Mouse (Mus musculus) heart, embryonic 15.5 days (tissue): ENCODE measurements around the gene Canx. TPM values are rescaled to one million over a fixed set of nuclear protein-coding genes. Genes with fewer than 3 reads are reported as not detected.
"Not testable (repeated sequence)": the region's sequence is repeated elsewhere in the genome, so short reads cannot be mapped to it uniquely, and the experiment has no call there.

ENCODE experiments used
- ATAC-seq: fragments of 200-750 bp; cut with Nextera tagmentation; replicated peaks from 2 replicates; pipeline ENCODE4 v1.8.0; 2017; ENCODE audit warnings: low read depth, moderate TSS enrichment; ENCODE audit not compliant: insufficient number of reproducible peaks, insufficient read depth, low FRiP score
- H3K27ac ChIP-seq: fragments of 300-500 bp; sonication (generic); 2 replicates; pipeline ENCODE4 v1.5.1; 2015; ENCODE audit warnings: mild to moderate bottlenecking, inconsistent platforms
- H3K27me3 ChIP-seq: fragments of 300-500 bp; sonication (generic); 2 replicates; pipeline ENCODE4 v1.6.1; 2015; ENCODE audit warnings: inconsistent platforms
- H3K36me3 ChIP-seq: fragments of 300-500 bp; sonication (generic); 2 replicates; pipeline ENCODE4 v1.6.1; 2015; ENCODE audit warnings: mild to moderate bottlenecking, inconsistent platforms
- H3K4me1 ChIP-seq: fragments of 300-500 bp; sonication (generic); replicated peaks from 2 replicates; pipeline ENCODE4 v1.6.1; 2015; ENCODE audit warnings: inconsistent platforms
- H3K4me2 ChIP-seq: fragments of 300-500 bp; sonication (generic); 2 replicates; pipeline ENCODE4 v1.6.1; 2015; ENCODE audit warnings: inconsistent platforms, mild to moderate bottlenecking, moderate library complexity
- H3K4me3 ChIP-seq: fragments of 300-500 bp; sonication (generic); 2 replicates; pipeline ENCODE4 v1.5.1; 2015; ENCODE audit warnings: mild to moderate bottlenecking, inconsistent platforms
- H3K9ac ChIP-seq: fragments of 300-500 bp; sonication (generic); 2 replicates; pipeline ENCODE4 v1.6.1; 2015; ENCODE audit warnings: mild to moderate bottlenecking, inconsistent platforms
- H3K9me3 ChIP-seq: fragments of 300-500 bp; sonication (generic); replicated peaks from 2 replicates; pipeline ENCODE4 v1.6.1; 2016; ENCODE audit warnings: inconsistent platforms
- WGBS: fragments of 180-500 bp; shearing (Covaris S2); methylation state at CpG from one replicate; pipeline ENCODE4 v1.1.7; 2015; ENCODE audit warnings: mixed read lengths; 5-methylcytosine and 5-hydroxymethylcytosine counted together
- polyA plus RNA-seq: library from polyadenylated mRNA; unstranded; fragments of >200 nt; fragmentation: Nextera tagmentation; extraction: Ambion mirVana; gene quantifications from 2 replicates; pipeline ENCODE4 v1.2.1, GENCODE M21; 2015

The Canx gene
- polyA plus RNA-seq, 1 experiment from 2014 or later = 247 TPM

GRCm38 (mm10) chr11:50361282-50361681 is 35.8 kb upstream of the Canx start:
- WGBS = 81% methylated on average over 1 of the region's 1 CpGs
- H3K36me3 ChIP-seq, H3K27ac ChIP-seq, H3K4me1 ChIP-seq, H3K9ac ChIP-seq, H3K9me3 ChIP-seq, ATAC-seq, H3K4me2 ChIP-seq, H3K4me3 ChIP-seq: not testable (repeated sequence)
- H3K27me3 ChIP-seq = peaks cover 17% of the 10 kb centered on the region

DNA sequence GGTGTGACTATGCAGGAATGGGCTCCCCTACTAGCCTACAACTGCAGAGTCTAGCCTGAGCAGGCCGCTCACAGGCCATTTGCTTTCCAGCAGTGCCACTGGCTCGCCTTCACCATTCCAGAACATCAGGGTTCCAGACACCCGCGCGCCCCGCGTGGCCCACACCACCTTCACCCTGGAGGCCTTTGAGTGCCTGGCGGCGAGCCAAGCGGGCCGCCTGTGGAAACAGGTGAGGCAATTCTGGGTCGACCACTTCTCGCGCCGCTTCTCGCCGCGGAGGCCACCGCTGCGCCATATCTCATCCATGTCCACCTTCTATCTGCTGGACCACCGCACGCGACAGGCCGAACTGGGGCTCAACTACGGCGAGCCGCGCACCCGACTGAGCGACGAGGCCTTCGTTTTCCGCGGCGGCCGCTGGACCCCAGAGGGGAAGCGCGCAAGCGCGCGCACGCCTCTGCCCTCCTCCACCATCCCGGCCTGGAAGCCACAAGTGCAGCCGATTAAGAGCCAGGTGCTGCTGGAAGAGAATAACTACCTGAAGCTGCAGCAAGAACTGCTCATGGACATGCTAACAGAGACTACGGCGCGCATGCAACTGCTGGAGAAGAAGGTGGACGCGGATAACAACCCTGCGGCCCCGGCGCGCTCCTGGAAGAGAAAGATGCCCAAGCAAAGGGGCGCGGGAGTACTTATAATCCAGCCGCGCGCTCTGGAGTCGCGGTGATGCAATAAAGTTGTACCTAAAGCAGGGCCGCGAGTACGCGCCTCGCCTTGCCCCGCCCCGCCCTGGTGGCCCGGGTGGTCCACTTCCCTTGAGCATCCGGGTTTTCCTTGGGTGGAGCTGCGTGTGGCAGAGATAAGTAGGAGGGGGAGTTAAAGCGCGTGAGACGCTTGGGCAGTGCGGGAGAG is 33.7 kb upstream of the Canx start:
- H3K36me3 ChIP-seq = no peaks in the 10 kb centered on the region
- peaks cover 17% of the 10 kb centered on the region for H3K27me3 ChIP-seq
- peak overlapping the region; percentile 60 for H3K9ac ChIP-seq
- no peaks in the 10 kb centered on the region for H3K9me3 ChIP-seq
- 2% methylated on average over 74 of the region's 74 CpGs for WGBS
- ATAC-seq = peak; percentile 61; the same call in 1 of the 2 replicates
- H3K4me1 ChIP-seq = peaks cover 6% of the 10 kb centered on the region; the same call in 1 of the 2 replicates
- H3K4me2 ChIP-seq = peak overlapping the region; percentile 88
- peak overlapping the region; percentile 61 for H3K4me3 ChIP-seq
- H3K27ac ChIP-seq = no peak overlapping the region

GRCm38 (mm10) chr11:50355395-50355794 is 29.9 kb upstream of the Canx start:
- no peak overlapping the region for H3K27ac ChIP-seq
- H3K4me2 ChIP-seq = no peak overlapping the region
- H3K4me1 ChIP-seq = peaks cover 6% of the 10 kb centered on the region; the same call in 1 of the 2 replicates
- no peaks in the 10 kb centered on the region for H3K36me3 ChIP-seq
- peaks cover 14% of the 10 kb centered on the region for H3K27me3 ChIP-seq
- no peak for ATAC-seq
- no peak overlapping the region for H3K4me3 ChIP-seq
- no peaks in the 10 kb centered on the region for H3K9me3 ChIP-seq
- WGBS = 50% methylated on average over 1 of the region's 1 CpGs
- H3K9ac ChIP-seq = no peak overlapping the region

- Histone ChIP-seq H3K4me2 (no peak overlapping the region), H3K9ac (no peak overlapping the region), H3K9me3 (no peaks in the 10 kb centered on the region), H3K36me3 (no peaks in the 10 kb centered on the region), H3K4me1 (peaks cover 6% of the 10 kb centered on the region; the same call in 1 of the 2 replicates), H3K27me3 (peaks cover 12% of the 10 kb centered on the region; the same call in 1 of the 2 replicates), H3K27ac (no peak overlapping the region), H3K4me3 (no peak overlapping the region)
- no peak for ATAC-seq
- WGBS = 75% methylated on average over 3 of the region's 3 CpGs
These were observed 29.4 kb upstream of the Canx start for GRCm38 (mm10) chr11:50354851-50355250.

- Histone ChIP-seq H3K27me3 (peaks cover 12% of the 10 kb centered on the region; the same call in 1 of the 2 replicates), H3K9ac (no peak within 1 kb of the TSS), H3K27ac (no peak within 1 kb of the TSS), H3K4me3 (no peak within 1 kb of the TSS), H3K9me3 (no peaks in the 10 kb centered on the region), H3K4me2 (no peak within 1 kb of the TSS), H3K36me3 (no peaks in the 10 kb centered on the region), H3K4me1 (peaks cover 3% of the 10 kb centered on the region; the same call in 1 of the 2 replicates)
- no peak for ATAC-seq
These were observed 28.7 kb upstream of the Canx start, which contains the start of gene Cby3 for GRCm38 (mm10) chr11:50354162-50354561. TSS of gene Cby3 (plus strand) at chr11:50354462.

DNA sequence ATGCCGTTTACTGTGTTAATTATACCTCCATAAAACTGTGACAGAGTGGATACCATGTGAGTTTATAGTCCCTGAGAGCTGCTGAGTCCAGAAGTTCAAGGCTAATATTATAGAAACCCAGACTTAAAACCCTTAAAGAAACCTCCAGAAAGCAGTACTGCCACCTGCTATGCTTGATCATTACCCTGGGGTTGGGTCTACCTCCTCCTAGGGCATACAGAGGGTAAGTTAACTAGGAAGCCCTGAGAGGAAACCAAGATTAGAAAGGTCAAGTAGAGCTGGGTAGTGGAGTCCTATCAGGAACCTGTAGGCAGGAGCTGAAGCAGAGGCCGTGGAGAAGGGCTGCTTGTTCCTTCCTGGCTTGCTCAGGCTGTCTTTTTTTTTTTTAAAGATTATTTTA is 26.7 kb upstream of the Canx start:
- Histone ChIP-seq H3K4me2 (no peak overlapping the region), H3K4me1 (no peaks in the 10 kb centered on the region), H3K9me3 (no peaks in the 10 kb centered on the region), H3K9ac (no peak overlapping the region), H3K27ac (no peak overlapping the region), H3K4me3 (no peak overlapping the region), H3K27me3 (no peaks in the 10 kb centered on the region), H3K36me3 (no peaks in the 10 kb centered on the region)
- WGBS = 83% methylated on average over 2 of the region's 2 CpGs
- ATAC-seq = no peak

- Histone ChIP-seq H3K27ac (no peak overlapping the region), H3K36me3 (no peaks in the 10 kb centered on the region), H3K9me3 (no peaks in the 10 kb centered on the region), H3K9ac (no peak overlapping the region), H3K4me1 (no peaks in the 10 kb centered on the region), H3K4me2 (no peak overlapping the region), H3K27me3 (no peaks in the 10 kb centered on the region), H3K4me3 (no peak overlapping the region)
- ATAC-seq = no peak
- 83% methylated on average over 9 of the region's 9 CpGs for WGBS
These were observed 21.0 kb upstream of the Canx start for GRCm38 (mm10) chr11:50346256-50347032.

DNA sequence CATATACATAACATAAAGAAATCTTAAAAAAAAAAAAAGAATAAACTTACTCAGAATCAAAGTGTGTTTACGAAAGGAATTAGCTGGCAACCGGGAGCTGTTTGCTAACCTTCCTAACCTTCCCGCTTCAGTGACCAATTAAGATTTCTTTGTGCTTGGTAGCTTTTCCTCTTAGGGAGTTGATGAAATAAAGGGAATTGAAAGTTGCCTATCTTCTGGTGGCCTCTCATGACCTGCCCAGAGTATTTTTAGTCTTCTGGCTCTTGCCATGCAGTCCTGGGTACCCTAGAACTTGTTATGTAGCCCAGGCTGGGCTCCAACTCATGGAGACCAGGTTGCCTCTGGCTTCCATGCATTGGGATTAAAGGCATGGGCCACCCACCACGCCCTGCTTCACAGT is 20.0 kb upstream of the Canx start:
- Histone ChIP-seq H3K9me3 (no peaks in the 10 kb centered on the region), H3K4me3 (no peak overlapping the region), H3K27me3 (no peaks in the 10 kb centered on the region), H3K27ac (no peak overlapping the region), H3K4me2 (no peak overlapping the region), H3K4me1 (no peaks in the 10 kb centered on the region), H3K36me3 (no peaks in the 10 kb centered on the region), H3K9ac (no peak overlapping the region)
- ATAC-seq = no peak
- 75% methylated on average over 4 of the region's 4 CpGs for WGBS

DNA sequence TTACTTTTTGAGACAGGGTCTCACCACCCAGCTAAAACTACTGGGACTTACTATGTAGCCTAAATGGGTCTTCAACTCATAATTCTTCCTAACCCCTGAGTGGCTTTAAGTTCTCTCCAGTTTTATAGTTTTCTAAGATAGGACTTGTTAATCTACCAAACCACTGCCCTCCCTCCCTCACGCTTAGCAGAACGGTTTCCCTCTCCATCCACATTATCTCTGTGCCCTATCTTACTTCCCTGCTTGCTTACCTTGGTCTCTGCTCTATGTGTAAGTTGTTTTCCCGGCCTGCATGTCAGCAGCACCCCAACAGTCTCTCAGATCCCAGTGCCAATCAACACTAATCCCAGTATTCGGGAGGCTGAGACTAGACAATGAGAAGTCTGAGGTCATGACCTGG is 11.4 kb upstream of the Canx start:
- Histone ChIP-seq H3K36me3 (no peaks in the 10 kb centered on the region), H3K9me3 (no peaks in the 10 kb centered on the region), H3K9ac (no peak overlapping the region), H3K4me3 (no peak overlapping the region), H3K4me1 (no peaks in the 10 kb centered on the region), H3K27ac (no peak overlapping the region), H3K4me2 (no peak overlapping the region), H3K27me3 (no peaks in the 10 kb centered on the region)
- ATAC-seq = no peak
- WGBS = 52% methylated on average over 4 of the region's 4 CpGs

GRCm38 (mm10) chr11:50336126-50336525 is 10.7 kb upstream of the Canx start:
- Histone ChIP-seq H3K4me1 (no peaks in the 10 kb centered on the region), H3K9ac (no peak overlapping the region), H3K4me2 (no peak overlapping the region), H3K9me3 (no peaks in the 10 kb centered on the region), H3K27ac (no peak overlapping the region), H3K27me3 (no peaks in the 10 kb centered on the region), H3K4me3 (no peak overlapping the region), H3K36me3 (no peaks in the 10 kb centered on the region)
- ATAC-seq = no peak
- WGBS = 42% methylated on average over 1 of the region's 1 CpGs

GRCm38 (mm10) chr11:50333181-50333580 is 7.7 kb upstream of the Canx start:
- no peak overlapping the region for H3K4me3 ChIP-seq
- no peaks in the 10 kb centered on the region for H3K36me3 ChIP-seq
- no peaks in the 10 kb centered on the region for H3K9me3 ChIP-seq
- 87% methylated on average over 3 of the region's 3 CpGs for WGBS
- H3K4me1 ChIP-seq = no peaks in the 10 kb centered on the region
- H3K27me3 ChIP-seq = no peaks in the 10 kb centered on the region
- no peak overlapping the region for H3K4me2 ChIP-seq
- H3K27ac ChIP-seq = no peak overlapping the region
- no peak for ATAC-seq
- no peak overlapping the region for H3K9ac ChIP-seq
